Mouse (Mus musculus) induced T-regulatory cell, adult 2 months (primary cell): ENCODE measurements at regions not wholly inside any gene's neighbourhood (a gene's known extent, or its start where the extent isn't known, plus 50 kb on each side); places are given as distances from the start of the nearest gene placed in this dataset.
A peak's percentile ranks its signal among the peaks of the same experiment; 100 is the strongest.

Source experiments
- DNase-seq: peaks from one replicate; pipeline ENCODE4 v3.0.0-alpha.2; 2012; ENCODE audit warnings: low read depth

- DNase-seq, result no peak
Observed at GRCm38 (mm10) chr2:61084835-61085234, 121.8 kb upstream of the Rbms1 start.

GRCm38 (mm10) chr2:61083100-61083499 lies 120.1 kb upstream of the Rbms1 start:
- no peak for DNase-seq

- DNase-seq, result no peak
Observed at GRCm38 (mm10) chr2:61082640-61083039, 119.6 kb upstream of the Rbms1 start.

- no peak for DNase-seq
Observed at GRCm38 (mm10) chr2:61080006-61080405, 117.0 kb upstream of the Rbms1 start.

DNA sequence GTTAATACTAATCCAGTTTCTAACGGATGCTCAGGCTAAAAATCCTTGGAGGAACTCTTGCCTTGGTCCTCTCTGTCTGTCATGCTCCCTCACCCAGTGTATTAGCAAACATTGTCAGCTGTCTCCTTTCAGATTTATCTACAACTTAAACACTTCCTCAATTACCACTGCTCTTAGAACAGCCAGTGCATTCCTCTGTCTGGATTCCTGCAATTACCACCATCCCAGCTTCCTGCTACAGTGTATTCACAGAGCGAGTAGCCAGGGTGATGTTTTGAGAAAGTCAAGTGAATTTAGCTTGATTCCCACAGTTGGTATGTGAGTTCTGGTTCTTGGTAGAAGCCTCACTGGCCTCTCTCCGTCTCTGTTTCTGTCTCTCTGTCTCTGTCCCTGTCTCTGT lies 108.0 kb upstream of the Rbms1 start:
- DNase-seq, result no peak

- no peak for DNase-seq
Observed at GRCm38 (mm10) chr2:61067877-61068276, 104.9 kb upstream of the Rbms1 start.

GRCm38 (mm10) chr2:61062125-61062524 lies 99.1 kb upstream of the Rbms1 start:
- no peak for DNase-seq

DNA sequence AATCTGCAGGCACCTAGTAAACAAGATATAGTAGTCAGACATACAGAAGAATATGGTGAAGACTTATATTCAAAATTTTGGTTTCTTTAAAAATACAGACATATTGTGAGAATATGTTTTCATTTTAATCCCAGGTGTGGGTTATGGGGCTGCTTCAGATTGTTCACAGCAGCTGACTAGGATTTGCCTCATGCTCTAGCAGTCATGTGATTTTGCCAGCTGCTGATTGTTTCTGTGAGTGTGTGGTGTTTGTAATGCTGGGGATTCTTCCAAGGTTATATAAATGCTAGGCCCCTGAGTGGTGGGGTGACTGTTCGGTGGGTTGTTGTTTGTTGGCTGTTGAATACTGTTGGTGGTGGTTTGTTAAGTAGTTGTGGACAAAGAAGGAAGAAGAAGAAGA lies 97.9 kb upstream of the Rbms1 start:
- DNase-seq, result no peak

DNA sequence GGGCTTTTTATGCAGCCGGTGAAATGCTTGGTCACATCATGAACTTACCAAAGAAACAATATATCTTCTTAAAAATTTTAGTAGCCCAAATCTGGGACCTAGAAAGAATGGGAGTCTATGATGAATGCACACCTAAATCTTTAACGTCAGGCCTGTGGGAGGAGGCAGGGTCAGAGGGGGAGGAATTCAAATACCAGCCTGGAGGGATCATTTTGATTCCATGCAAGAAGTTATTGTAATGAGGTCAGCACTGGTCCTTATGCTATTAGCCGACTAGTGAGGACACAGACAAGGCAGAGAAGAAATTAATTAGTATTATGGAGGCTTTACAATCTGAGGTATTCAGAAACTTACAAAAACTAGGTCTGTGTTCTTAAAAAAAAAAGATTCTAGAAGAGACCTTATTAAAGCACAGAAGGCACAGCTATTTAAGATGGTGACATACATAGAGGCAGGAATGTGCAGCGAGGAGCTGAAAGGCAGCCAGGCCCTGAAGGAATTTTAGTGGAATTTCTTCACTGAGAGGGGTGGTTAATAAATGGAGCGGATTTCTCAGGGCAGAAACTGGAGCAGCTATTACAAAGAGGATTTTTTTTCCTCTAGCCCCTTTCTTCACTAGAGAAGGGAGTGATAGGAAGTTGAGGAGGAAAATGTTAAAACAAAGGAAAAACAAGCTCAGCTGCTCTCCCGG lies 95.7 kb upstream of the Rbms1 start:
- no peak for DNase-seq

- DNase-seq, result peak; percentile 48
Observed at GRCm38 (mm10) chr2:61052296-61052695, 89.3 kb upstream of the Rbms1 start.

DNA sequence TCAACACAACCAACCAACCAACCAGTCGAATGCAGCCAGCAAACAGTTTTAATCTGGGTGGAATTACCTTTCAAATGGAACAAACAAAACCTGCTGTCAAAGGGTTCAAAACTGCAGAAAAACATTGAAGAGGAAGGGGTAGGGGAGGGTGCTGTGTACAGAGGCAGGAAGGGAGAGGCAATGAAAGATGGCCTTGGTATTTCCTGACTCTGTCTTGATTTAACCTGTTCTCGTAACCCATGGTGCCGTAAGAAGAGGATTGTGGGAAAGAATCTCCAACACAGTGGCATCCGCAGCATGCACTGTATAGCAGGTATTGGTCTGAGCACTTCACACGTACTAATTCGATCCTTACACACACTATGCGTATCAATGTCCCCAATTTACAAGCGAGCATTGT lies 88.8 kb upstream of the Rbms1 start:
- DNase-seq, result peak; percentile 25

DNA sequence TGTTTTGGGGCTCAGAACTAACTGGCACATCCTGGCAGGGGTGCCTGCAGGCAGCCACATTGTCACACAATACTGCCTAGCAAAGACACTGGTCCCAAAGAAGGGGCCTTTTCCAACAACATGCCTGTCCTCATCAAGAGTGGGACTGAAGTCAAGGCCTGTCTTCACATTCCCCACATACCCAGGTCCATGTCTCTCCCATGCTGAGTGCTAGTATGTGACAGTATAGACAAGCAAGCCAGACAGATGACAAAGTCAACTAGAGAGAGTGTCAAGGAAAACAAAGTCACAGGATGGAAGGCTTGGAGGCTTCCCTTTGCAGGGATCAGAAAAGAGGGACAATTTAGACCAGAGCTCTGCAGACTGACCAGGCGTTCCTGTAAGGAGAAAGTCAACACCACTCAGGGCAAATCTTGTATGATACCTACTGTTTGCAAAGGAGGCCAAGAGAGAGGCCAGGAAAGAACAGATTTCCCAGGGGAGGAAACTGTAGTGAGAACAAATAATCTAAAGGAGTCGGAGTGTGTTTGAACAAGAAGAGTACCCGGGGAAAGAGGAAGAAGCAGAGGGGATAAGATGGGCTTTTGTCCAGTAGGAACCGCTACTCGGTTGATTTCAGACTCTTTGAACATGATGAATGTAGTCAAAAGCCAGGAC lies 83.2 kb upstream of the Rbms1 start:
- no peak for DNase-seq

- no peak for DNase-seq
Observed at GRCm38 (mm10) chr2:61045467-61045866, 82.5 kb upstream of the Rbms1 start.

- DNase-seq, result no peak
Observed at GRCm38 (mm10) chr2:61032920-61033319, 69.9 kb upstream of the Rbms1 start.

GRCm38 (mm10) chr2:61029706-61030105 lies 66.7 kb upstream of the Rbms1 start:
- no peak for DNase-seq

GRCm38 (mm10) chr2:61028578-61028977 lies 65.6 kb upstream of the Rbms1 start:
- no peak for DNase-seq

DNA sequence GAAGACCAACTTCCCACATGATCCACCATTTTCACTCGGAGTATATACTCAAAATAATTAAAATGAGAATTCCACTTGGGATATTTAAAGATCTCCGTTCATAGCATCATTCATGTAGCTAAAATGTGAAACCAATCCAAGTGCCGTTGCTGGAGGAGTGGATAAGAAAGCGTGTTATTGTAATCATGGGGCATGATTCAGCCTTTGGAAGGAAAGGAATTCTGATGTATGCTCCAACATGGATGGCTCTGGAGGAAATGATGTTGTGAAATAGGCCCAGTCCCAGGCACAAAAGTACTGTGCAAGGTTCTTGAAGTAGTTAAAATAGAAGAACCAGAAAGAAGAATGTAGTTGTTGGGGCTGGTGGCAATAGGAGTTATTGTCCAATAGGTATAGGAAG lies 64.7 kb upstream of the Rbms1 start:
- DNase-seq, result no peak

DNA sequence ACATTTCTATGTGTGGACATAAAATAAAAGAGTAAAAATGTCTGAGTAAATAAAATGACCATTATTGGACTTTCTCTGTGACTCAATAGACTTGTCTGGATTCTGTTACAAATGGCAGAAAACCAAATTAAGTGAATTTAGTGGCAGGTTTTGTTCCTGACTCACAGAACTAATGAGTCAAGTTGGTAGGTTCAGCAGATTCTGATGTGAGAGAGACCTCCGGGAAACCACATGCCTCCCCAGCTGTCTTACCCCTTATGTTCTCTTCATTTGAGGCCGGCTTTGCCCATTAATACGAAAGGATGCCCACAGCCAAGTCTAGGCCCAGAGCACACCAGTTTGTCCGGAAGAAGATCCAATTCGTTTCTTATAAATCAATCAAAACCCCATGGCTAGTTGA lies 59.4 kb upstream of the Rbms1 start:
- DNase-seq, result no peak

GRCm38 (mm10) chr2:61020791-61021190 lies 57.8 kb upstream of the Rbms1 start:
- DNase-seq, result no peak

DNA sequence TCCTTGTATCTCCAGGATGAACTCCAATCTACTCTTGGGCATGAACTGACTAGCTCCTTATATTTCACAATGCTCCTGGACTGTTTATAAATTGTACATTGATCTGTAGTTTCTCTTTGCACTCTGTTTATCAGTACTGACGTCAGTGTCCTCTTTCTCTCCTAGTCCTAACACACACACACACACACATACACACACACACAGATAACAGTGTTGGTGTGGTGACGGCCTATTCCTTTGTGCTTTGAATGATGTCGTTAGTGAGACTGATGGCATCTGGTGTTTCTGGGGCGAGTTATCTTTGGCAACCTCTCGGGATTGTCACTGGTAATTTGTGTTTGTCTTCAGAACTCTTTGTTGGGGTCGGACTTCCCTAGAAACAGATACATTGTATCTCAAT lies 50.0 kb upstream of the Rbms1 start:
- DNase-seq, result no peak
